Mouse (Mus musculus) gastrocnemius, adult 8-10 months (tissue): ENCODE data around the gene Ppp1r10. TPM values are rescaled to one million over a fixed set of nuclear protein-coding genes. Genes with fewer than 3 reads are reported as not detected.

ENCODE experiments used
- DNase-seq, 2 experiments: peaks; one replicate each; pipeline ENCODE4 v3.0.0; 2022; ENCODE audit warnings: low spot score in 2 of 2
- total RNA-seq, 4 experiments: library from RNA; stranded (reverse); gene quantifications; 2 replicates each; pipeline ENCODE4 v1.2.4; 2022

Ppp1r10 gene
- total RNA-seq, 4 experiments from 2014 or later = 13.0 to 30.1 (median 14.3) TPM

DNA sequence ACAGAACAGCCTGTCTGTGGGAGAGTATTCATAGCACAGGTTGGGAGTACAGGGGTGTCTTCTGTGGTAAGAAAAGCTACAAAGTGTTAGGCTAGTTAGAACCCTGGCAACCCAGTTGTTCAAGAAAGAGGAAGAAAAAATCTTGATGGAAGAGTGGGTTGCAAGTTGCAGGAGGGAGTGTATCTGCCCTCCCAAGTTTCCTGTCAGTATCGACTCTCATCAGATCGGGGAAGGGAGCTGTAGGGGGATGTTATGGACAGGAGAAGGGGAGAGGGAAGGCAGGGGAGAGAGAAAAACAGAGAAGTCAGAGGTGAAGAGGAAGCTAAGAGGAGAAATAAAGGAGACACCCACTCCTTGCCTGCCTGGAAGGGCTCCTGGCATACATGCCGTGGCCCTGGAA, 15.6 kb upstream of the Ppp1r10 start:
- DNase-seq = no peak

DNA sequence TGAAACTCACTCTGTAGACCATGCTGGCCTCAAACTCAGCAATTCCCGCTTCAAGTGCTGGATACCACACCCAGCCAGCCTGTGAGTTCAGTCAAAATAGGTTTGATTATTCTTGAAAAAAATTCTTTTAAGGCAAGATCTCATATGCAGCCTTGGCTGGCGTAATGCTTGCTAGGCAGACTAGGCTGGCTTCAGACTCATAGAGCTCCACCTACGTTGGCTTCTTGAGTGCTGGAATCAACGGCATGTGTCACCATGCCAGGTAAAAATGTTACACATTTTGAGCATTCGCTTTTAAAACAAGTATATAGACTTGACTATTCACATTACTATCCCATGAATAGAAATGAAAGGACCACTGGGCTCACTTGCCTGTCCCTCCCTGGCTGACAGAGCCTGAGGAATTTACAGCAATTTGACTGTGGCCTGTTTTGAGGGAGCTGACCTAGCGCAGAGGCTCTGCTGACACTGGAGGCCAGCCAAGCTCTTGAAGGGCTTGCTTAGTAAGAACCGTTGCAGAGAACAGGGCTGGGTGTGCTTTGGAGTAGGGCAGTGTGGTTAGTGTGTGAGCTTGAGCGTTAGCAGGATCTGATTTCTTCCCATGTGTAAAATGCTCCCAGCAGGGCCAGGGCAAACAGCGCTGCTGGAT, 12.8 kb upstream of the Ppp1r10 start:
- DNase-seq = no peak

DNA sequence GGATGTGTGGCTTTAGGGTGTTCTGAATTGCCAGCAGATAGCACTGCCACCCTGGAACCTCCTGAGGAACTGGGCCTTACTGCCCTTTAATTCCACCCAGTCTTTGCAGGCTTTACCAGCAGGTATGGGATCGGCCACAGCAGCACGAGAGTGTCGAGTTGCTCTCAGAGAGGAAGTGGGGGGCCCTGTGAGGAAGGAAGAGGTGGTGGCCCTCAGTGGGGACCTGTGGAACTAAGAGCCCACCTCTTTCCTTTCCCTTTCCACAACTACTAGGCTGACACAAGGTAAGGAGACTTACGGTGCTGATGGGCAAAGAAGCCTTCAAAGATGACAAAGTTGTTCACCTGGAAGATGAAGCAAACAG, 12.3 kb upstream of the Ppp1r10 start:
- no peak for DNase-seq

DNA sequence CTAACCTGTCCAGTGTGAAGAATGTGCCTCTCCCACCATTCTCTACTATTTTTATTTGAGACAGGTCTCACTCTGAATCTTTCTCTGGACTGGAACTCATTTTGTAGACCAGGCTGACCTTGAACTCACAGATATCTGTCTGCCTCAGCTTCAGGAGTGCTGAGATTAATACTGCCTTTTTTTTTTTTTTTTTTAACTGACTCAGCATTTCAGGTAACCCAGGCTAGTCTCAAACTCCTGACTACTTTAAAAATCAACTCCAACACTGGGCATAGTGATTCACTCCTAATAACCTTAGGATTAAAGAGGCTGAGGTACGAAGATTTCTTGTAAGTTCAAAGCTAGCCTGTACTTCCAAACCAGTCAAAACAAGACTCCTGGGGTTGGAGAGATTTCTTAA, 10.6 kb upstream of the Ppp1r10 start:
- no peak for DNase-seq

DNA sequence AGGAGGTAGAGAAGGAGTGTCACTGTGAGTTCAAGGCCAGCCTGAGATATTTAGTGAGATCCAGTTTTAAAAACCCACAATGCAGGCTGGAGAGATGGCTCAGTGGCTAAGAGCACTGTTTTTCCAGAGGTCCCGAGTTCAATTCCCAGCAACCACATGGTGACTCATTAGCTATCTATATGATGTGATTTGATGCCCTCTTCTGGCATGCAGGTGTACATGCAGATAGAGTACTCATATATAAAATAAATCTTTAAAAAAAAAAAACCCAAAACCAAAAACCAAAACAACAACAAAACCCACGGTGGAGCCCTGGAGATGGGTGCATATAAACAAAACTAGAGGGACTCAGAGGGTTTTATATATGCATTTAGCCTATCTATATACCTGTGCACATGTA, 8.6 kb upstream of the Ppp1r10 start:
- DNase-seq = no peak

DNA sequence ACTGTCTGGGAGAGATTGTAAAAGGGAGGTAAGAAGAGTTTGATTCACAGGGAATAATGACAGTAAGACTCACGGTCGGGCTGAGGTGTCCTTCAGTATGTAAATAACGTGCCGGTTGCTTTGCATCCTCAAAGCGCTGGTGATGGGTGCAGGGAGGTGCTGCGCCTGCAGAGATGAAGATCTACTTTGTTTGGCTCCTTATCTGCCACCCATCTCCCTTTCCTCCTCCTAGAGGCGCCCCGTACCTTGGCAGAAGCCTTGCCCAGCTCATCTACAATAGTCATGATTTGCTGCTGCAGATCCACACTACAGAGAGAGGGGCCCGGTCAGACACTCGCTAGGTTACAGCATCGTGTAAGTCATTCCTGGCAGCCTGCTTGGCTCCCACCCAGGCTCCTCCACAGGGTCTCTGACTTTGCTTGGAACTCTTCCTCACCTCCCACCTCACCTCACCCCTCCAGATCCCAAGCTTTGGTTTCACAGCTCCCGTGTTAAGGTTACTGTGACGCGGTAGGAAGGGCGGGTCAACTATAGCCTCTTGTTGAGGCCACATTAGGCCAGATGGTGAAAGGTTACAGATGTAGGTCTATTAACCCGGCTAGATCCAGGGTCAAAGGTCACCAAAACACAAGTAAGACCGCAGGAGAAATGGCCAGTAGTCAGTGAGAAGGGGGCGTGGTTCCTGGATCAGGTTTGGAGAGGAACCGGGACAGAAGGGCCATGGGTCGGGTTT, 6.9 kb upstream of the Ppp1r10 start:
- DNase-seq = no peak

DNA sequence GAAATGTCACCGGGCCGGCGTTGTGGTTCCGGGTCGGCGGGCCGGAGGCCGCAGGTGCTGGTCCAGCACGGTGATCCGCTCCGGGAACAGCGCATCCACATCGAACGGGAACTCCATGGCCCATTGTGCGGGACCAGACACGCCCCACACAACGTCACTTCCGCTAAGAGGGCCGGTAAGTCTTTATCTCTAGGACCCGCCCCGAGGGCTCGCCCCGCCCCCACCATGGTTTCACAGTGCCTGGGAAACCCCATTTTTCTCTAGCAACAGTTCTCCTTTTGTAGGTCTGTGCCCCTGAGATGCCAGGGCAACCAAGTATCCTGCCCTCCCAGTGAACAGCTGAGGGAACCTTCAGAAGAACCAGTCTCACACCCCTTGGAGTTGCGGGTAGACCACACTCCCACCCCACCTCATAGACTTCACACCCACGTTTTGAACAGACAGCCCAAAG, 6.3 kb upstream of the Ppp1r10 start, which contains the start of gene Atat1:
Gene Atat1, minus strand, starts transcription at position 157 of the 451 bp plus-strand sequence.
- peak; percentile 88 to 91 for DNase-seq

DNA sequence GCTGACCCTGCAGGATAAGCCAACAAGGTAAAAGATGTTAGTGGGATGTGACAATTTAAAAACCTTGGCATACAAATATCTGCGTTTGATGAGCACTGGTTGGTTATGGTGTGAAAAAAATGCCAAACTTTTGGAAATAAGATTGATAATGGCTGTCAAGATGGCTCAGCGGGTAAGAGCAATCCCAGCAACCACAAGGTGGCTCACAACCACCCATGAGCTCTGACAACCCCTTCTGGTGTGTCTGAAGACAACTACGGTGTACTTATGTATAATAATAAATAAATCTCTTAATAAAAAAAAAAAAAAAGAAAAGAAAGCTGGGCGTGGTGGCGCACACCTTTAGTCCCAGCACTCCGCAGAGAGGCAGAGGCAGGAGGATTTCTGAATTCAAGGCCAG, 1.3 kb upstream of the Ppp1r10 start:
- no peak for DNase-seq

DNA sequence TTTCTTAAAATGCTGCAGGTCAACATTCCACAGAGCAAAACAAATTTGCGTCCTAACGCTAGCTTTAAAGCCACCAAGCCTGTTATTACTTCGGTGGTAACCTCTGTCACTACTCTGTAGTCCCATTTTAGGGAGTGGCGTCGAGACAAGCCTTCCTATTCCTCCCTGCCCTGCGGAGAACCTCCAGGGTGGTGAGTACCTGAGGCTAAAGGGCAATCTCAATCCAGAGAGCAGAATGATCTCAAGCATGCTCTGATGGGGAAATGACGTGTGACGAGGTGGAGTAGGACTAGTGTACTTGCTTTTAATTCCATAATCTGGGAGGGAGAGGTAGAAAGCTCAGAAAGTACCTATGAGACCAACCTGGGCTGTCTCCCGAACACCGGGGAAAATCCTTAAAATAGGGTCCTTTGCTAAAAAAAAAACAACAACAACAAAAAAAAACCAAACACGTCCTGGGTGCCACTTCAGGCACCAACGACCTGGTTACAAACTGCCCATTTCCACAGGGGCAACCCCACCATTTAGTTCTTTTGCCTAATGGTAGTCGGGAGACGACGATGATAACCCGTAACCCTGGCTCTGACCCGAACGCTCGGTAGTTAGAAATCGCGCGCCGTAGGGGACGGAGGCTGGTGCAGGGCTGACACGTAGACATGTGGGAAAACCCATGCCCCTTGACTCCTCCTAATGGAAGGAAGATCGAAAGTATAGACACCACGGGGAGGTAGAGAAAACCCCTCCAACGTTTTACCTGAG, 517 bp upstream of the Ppp1r10 start:
- DNase-seq = no peak

DNA sequence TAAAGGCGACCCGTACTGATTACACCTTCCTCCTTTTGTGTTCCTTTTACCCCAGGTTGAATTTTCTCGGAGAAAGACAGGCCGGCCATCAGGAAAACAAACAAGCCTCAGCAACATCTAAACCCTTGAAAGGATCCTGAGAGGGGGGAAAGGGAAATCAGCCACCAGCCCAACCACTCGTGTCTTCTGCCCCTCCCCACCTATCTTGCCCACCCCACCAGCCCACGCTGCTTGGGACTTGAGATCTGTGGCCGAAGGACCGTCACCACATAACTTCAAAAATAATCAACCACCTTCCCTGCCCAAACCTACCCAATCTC, 869 bp downstream of the Ppp1r10 start:
- no peak for DNase-seq

DNA sequence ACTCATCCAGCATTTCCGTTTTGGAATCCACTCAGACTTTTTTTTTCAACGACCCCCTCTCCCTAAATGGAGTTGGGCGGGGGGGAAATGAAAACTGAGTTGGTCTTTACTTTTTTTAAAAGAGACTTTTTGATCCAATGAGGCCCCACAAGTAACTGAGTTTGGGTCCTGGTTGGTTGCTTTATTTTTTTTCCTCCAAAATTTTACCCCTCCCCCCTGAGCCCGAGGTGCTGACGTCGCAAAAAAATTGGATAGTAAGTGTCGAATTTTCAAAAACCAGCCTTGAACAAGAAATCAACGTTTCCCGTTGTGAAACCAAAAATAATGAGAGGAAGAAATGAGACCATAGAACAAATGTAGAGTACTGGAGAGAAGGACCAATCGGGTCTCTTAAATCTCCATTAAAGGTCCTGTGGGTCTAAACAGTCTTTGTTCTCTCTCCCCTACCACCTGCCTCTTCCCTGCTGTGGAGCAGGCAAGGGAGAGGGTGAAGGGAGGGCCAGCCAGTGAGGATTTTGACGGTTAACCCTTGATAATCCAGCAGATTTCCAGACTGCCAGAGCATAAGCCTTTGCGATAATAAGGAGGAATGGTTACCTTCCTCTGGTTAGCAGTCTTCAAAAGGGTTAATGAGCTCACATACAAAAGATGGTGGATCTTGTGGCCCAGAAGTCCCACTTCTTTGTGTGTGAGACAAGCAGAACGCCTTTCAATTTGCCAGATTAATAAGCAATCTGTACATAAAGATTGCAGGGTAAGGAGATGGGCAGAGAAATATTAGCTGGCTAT, 1.4 kb downstream of the Ppp1r10 start:
- DNase-seq = no peak

DNA sequence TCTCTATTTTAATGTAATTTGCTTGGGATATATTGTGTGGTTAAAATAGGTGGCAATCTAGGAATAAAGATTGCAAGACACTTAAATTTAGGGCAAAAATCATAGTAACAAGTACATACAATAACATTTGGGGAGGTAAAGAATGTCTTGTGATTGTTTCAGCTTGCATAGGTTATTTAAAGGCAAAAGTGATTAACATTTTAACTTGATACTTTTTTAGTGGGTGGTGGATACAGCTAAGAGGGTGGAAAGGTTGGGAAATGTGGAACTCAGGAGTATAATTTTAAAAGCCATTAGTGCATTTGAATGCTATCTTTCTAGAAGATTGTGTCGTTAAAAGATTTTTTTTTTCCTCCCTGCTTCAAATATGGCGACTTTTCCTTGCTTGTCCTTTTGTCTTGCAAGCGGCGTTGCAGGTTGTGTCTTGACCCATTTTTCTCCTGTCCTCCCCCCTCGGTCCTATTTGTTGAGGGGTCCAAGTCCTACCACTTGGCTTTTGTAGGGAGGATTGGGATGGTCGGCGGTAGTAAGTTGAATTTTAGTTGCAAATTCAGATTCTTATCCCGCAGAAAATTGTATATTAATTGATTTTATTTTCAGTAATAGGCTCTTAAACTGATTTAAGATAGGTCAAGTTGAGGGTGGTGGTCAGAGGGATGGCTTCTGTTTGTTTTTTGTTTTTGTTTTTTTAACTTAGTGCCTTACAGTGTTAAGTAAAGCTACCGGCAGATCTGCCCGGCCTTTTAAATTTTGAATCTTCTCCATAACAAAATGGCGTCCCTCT, 2.2 kb downstream of the Ppp1r10 start:
- DNase-seq = no peak

DNA sequence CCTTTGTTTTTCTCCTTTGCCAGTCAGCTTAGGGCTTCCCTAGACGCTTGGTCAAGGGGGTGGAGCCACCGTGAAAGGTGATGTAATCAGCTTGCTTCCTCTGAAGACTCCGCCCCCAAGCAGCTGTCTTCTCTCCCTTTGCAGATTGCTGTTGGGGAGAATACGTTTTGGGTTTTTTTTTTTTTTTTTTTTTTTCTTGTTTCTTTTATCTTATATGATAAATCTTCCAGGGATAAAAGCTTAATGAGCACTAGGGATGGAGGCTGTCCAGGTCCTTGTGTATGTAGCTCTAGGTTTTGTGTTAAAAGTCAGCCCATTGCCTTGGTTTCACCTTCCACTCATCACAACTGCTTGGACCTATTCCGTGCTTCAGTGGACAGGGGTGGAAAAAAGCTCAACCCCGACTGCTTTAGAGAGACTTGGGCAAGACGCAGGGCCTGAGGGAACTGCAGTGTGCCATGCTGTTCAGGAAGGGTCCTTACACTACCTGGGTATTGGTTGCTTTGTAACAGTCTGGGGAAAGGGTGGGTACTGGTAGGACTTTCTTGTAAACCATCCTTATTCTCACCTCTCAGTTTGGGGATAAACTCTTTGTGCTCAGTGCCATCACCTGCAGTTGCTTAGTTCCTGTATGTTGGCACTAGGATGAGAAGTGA, 3.0 kb downstream of the Ppp1r10 start:
- DNase-seq = peak; percentile 94 to 95

DNA sequence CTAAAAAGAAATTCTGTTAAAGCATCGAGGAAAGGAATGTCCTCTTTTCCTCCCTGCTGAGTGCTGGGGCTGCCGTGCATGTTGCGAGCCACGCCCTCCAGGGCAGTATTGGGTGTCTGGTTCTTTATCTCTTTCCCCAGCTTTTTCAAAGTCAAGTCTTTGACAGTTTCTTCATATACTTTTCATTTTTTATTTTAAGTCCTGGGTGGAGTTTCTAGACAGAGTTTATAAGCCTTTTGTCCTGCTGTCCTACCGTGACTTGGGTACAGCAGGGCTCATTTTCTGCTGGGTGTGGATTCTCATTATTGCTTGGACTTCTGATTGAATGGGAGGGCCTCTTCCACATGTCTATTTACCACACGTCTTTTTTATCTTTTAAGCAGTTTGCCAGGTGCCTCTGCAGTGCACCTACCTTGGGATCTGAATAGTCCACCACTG, 3.6 kb downstream of the Ppp1r10 start:
- no peak for DNase-seq

DNA sequence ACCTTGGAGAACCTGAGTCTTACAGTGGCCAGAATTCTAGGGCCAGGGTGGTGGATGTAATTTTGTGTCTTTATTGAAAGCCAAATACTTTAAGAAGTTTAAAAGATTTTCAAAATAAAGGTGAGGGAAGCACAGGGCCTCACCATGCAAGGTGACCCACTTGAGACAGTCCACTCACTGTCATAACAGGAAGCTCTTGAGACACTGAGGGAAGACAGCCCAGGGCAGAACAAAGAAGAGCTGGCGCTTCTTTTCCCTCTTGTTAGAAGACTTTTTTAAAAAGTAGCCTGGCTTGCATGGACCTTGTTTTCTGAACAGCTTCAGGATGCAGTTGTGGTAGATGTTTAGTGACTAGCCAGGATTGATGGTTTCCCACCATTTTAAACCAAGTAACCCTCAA, 4.2 kb downstream of the Ppp1r10 start:
- no peak for DNase-seq

DNA sequence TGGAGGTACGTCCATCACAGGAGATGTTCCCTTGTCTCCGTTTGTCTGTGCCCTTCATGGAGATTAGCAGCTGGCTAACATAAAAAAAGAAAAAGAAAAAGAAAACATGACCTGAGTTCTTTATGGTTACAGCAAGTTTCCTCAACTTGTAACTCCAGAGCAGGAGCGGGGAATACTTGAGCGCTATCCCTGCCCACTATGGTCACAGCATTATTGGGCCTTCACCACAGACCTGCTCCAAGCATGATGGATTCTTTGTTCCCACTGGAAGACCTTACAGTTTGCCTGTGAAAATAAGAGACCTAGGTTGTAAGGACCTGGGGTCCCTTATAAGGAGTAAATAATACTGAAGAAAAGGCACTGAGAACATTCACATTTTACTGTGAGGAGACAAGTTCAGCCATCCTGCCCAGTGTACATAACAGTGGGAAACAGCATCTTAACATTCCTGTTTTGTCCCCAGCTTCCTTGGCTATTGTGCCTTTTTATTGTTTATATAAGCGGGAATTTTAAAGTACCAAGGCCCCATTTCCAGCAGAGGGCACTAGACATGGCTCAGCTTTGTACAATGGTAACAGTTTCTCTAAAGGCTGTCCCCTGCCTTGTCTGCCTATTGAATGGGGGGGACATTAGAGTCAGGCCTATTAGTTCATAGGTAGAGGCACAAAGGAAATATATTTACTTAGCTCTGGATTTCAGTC, 4.8 kb downstream of the Ppp1r10 start:
- DNase-seq = no peak

DNA sequence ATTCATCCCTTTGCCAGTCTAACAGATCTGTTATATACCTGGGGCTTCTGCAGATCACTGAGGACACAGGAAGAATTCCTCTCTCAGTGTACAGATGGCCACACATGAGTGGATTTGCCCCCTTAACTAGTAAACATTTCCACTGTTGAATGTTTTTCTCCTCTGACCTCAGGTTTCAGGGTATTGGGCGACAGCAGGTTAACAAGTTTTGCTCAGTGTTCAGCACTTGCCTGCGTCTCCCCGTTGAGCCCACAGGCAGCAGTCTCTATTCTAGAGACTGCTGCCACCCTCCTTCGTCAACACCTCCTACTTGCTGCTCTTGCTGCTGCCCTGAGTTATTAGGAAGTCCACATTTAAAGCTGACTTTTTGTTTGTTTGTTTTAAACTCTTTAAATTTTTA, 5.5 kb downstream of the Ppp1r10 start:
- DNase-seq = no peak

DNA sequence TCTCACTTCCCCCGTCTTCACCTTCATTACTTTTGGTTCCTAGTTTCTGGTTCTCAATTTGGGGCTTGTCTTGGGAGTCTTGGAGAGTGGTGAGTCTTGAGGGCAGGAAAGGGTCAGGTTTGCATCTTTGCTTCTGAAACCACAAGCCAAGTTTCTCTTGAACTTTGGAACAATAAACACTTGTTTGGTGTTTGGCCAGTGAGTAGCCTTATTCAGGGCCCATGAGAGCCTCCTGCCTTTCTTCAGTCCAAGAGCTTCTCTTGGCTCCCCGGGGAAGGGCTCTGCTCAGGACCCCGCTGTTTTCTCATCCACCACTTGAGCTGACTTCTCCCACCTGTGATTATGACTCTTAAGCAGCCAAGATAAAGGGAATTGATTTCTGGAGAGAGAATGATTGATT, 6.3 kb downstream of the Ppp1r10 start:
- no peak for DNase-seq

DNA sequence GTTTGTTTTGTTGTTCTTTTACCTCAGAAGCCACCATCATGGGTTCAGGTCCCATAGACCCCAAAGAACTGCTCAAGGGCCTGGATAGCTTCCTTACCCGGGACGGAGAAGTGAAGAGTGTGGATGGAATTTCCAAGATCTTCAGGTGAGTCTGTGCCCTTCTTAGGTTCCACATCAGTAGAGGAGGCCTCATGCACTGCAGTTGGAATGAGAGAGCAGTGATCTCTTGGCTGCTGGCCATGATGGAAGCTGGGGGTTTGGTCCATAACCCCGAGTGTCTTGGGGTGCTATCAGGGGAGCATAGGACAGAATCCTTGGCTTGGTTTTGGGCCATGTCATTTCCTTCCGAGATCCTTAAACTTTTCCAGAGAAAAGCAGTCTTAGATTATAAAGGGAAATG, 7.0 kb downstream of the Ppp1r10 start:
- DNase-seq = no peak

DNA sequence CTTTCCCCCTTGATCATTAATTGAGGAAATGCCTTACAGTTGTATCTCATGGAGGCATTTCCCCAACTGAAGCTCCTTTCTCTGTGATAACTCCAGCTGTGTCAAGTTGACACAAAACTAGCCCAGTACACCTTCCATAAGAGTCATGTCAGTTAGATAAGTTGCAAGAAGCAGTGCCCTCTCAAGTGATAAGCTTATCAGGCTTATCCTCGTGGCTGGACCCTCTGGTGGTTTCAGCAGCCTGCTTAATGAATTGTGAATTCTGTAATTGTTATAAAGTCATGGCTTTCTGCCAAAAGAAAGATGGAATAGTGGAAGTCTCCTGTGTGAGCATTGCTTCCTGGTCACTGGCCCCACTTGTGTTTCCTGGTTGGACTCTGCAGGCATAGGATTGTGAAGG, 11.2 kb downstream of the Ppp1r10 start:
- no peak for DNase-seq
